Mouse (Mus musculus) natural killer cell, adult 2 months (primary cell): ENCODE data around the gene Ctsj.
"Not testable (repeated sequence)": the region's sequence is repeated elsewhere in the genome, so short reads cannot be mapped to it uniquely, and the experiment has no call there.

Experiments
- DNase-seq, 2 experiments: peaks; one replicate each; pipeline ENCODE4 v3.0.0; 2022; ENCODE audit warnings: low spot score in 2 of 2

Gene Ctsj

DNA sequence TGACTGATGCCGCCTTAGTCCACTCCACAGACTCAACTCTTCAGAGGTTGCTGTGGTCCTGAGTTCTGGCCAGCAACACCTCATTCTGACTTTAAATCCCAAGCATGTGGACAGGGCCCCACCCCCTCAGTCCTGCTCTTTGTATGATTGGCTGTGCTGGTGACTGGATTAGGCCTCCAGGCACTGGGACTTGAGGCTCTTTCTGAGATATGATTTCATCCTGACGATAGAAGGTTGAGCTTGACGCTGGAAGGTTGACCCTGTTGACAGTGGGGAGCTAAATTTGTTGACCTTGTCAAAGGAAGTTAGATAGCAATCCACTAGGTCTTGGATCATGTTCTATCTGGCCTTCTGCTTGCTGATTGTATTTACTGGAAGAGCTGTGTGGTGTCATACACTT lies at the start of gene Ctsj:
Gene Ctsj, minus strand, starts transcription at position 101 of the 400 bp plus-strand sequence.
- no peak for DNase-seq

DNA sequence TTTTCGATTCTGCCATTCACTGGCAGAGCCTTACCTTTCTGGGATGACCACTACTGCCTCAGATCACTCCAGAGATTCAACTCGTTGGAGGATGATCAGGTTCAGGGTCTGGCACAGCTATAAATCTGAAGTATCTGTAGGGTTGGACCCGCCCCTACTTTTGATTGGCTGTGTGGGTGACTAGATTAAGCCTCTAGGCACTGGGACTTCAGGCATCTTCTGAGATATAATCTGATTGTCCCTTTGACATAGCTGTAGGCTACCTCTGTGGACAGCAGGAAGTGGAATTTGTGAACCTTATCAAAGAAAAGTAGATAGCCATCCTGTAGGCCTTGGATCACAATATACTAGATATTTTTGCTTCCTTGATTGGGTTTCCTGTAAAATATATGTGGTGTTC lies 34.8 kb upstream of the Ctsj start, which contains the start of gene Ctsq:
Gene Ctsq, minus strand, starts transcription at position 101 of the 400 bp plus-strand sequence.
- no peak for DNase-seq

DNA sequence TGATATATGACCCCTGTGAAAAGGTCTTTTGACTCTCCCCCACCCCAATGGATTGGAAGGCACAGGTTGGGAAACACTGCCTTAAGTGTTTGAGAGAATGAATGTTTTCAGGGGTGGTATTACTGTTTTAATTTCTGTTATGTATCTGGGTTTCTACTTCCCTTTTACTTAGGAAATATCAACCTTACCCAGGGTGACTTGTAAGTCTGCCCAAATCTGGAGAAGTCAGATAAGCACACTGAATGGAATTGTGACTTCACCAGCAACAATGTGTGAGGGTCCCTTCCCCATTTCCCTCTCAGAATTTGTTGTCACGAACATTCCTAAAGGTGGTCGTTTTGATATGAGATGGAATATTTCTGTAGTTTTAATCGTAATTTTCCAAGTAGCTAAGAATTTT lies 17.0 kb upstream of the Ctsj start:
- DNase-seq: no peak

DNA sequence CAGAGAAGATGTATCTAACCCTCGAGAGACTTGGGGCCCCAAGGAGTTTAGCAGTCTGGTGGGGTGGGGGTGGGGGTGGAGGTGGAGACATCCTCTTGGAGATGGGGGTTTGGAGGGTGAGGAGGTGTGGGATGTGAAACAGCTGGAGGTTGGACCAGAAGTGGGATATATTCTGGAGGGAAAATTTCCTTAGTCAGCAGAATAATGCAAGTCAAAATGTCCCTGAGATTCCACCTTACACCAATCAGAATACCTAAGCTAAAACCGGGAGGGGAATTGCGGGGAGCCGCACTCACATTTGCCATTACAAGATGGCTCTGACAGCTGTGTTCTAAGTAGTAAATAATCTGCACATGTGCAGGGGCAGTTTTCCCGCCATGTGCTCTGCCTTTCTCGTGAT lies 16.1 kb upstream of the Ctsj start:
- DNase-seq: no peak

DNA sequence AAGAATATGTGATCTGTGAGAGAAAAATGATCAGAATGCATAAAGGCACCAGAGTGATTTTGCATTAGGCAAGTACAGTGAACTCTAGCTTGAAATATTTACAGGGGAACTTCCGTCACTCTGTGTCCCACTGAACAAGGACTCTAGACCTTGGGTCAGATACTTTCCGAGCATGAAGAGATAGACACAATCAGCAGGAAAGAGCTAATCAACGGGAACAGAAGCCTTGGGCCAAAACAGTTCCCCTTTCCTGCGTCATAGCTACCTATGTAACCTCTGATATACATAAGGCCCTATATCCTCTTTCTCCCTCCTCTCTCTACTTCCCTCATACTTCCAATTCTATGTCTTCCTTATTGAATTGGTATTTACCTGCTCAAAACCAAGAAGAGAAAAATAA lies 4.4 kb upstream of the Ctsj start:
- no peak for DNase-seq

DNA sequence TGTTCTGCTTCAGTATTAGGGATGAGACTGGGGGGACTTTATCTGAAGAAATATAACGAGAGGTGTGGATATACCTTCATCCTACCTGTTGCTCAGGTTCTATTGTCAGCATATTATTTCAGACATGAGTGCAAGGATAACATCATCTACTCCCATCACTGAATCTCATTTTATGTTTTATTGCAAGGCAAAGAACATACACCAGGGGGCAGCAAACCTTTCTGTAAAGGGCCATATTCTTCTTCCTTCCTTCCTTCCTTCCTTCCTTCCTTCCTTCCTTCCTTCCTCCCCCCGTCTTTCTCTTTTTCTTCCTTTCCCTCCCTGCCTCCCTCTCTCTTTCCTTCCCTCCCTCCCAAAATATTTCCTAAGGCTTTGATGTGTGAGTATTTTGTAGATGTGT lies 8.2 kb downstream of the Ctsj start:
- DNase-seq: no peak

DNA sequence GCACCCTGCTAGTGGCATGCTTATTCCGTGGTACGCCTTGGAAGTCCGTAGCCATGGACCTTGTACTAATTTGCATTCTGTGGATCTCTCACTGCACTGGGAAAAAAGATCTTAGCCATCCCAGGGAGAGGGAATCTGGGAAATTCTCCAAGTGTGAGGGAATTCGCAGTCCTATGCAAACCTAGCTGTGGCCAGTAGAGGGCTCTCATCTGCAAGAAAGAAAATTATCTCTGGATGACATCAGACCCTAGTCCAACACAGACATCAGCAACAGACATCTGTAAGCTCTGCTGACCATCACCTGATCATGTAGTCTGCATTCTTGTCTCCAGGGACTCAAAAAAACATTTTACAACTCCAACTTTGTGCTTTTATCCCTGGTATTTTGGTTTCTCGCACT lies 18.8 kb downstream of the Ctsj start:
- DNase-seq: not testable (repeated sequence)

DNA sequence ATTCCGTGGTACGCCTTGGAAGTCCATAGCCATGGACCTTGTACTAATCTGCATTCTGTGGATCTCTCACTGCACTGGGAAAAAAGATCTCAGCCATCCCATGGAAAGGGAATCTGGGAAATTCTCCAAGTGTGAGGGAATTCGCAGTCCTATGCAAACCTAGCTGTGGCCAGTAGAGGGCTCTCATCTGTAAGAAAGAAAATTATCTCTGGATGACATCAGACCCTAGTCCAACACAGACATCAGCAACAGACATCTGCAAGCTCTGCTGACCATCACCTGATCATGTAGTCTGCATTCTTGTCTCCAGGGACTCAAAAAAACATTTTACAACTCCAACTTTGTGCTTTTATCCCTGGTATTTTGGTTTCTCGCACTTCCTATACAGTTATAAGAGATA lies 33.4 kb downstream of the Ctsj start:
- DNase-seq: not testable (repeated sequence)

DNA sequence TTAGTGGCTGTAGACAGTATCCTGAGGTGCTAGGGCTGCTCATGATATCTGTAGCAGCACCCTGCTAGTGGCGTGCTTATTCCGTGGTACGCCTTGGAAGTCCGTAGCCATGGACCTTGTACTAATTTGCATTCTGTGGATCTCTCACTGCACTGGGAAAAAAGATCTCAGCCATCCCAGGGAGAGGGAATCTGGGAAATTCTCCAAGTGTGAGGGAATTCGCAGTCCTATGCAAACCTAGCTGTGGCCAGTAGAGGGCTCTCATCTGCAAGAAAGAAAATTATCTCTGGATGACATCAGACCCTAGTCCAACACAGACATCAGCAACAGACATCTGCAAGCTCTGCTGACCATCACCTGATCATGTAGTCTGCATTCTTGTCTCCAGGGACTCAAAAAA lies 41.8 kb downstream of the Ctsj start:
- not testable (repeated sequence) for DNase-seq

DNA sequence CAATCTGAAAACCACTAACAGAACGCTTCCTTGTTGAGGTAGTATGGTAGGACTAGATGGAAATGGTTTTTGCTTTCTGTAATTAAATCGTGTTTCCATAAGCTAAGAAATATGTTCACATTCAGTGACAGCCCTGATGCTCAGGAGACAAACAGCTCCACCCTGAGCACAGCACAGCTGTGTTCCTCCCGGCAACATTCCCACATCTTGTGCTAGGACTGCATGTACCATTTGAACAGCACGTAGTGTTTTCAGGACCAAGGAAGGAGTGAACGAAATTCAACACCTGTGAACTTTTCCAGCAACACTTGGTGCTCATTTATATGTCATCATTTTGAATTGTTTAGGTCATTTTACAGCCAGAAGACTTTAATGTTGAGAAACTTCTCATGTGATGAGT lies 44.1 kb downstream of the Ctsj start:
- DNase-seq: no peak
